Mouse (Mus musculus): ENCODE measurements around the gene Ugt1a9.

The Ugt1a9 gene

DNA sequence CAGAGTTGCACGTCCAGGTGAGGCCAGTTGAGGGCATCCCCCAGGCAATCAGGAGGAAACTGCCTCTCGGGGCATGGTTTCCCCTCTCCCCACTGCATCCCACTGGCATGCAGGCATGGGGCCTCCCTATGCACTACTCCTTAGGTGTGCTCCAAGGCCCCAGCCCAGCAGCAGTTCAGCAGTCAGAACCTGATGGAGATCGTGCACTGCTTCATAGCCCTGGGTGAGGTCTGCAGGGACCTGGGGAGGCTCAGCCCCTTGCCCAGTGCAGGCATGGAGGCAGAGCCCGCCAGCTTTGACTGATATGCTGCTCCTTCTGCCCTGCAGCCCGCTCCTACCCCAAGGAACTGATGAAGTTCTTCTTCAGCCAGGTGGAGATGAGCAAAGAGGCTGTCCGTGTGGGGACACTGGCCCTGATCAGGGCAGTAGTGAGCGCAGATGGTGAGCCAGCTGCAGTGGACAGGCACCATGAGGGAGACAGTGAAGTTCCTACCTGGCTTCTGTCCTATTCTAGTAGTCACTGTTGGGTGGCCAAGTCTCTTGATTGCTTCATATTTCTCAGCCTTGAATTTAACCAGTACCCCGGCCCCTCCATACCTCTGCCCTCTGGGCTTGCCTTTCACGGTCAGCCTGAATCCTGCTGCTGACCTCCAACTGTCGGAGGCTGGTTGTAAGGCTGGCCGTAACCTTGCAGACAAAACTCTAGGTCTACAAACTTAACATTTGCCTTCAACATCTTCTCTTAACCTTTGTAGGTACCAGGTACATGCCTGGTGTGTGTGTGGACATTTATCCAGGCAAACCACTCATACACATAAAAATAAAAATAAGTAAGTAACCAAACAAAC is 164.7 kb downstream of the Ugt1a9 start:
- DNase-seq (ENCODE audit: low spot score in 2 of 2): no peak

DNA sequence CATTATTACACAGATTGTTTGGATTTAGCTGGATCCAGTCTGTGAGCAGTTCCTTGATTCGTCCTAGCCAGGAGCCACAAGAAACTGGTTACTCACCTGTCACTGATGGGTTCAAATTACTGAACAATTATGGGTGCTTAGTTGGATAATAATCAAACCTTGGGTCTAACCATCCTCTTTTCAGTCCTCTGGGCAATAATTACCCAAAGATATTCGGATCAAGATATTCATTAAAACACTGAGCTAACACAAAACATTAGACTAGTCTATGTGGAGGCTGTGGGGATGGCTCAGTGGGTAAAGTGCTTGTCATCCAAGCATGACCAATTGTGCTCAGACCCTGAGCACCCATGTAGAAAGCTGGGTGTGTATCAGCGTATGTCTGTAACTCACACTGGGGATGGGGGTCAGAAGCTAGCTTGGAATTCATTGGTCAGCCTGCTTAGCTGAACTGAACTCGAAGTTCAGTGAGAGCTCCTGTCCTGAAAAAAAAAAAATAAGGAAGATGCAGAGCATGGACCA is 165.4 kb downstream of the Ugt1a9 start:
- no peak for DNase-seq (ENCODE audit: low spot score in 2 of 2)

DNA sequence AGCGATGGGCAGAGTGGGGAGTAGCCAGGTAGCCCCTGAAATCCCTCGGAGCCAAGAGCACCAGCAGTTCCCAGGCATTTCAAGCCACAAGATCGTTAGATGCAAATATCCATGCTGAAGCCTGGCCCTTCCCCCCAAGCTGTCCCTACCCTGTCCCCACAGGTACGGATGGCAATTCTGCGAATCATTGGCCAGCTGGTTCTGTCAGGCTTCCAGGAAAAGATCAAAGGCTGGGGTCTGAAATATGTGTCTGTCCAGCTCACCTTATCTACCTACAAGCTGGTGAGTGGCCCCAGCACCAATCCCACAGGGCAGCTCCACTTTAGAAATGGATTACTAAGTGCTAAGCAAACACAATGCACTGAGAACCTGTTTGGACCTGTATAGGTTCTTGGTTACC is 166.7 kb downstream of the Ugt1a9 start:
- DNase-seq (ENCODE audit: low spot score in 2 of 2): no peak

DNA sequence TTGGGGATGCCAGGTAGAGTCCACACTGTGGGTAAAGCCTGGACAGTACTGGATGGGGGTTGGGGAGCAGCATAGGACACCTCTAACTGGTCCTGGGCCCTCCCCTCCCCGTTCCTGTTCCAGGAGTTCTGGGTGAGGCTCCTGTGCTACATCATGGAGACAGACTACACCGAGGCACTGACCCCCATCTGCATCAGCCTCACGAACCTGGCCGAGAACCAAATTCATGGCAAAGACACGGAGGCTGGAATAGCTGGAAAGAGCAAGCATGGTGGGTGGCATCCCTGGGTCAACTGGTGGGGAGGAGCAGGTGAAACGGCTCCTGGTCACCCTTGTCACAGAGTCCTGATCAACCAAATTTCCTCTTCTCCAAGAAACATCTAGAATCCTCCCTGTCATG is 168.2 kb downstream of the Ugt1a9 start:
- no peak for DNase-seq (ENCODE audit: low spot score in 2 of 2)

DNA sequence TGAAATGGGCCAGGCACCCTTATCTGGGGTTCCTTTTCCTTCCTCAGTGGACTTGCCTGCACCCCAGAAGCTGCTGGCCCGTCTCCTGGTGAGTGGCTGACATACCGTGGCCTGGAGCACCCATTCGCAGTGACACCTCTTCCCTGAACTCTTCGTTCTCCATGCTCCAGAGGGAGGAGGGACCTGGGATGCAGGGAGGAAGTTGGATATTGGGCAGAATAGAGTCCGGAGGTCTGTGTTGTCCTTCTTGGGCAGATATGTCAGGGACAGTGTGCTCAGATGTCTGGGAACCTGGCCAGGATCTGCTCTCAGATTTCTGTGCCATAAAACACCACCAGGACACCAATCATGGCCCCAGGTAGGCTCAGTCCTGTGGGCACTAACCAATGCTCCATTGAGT is 169.5 kb downstream of the Ugt1a9 start:
- DNase-seq (ENCODE audit: low spot score in 2 of 2): no peak

DNA sequence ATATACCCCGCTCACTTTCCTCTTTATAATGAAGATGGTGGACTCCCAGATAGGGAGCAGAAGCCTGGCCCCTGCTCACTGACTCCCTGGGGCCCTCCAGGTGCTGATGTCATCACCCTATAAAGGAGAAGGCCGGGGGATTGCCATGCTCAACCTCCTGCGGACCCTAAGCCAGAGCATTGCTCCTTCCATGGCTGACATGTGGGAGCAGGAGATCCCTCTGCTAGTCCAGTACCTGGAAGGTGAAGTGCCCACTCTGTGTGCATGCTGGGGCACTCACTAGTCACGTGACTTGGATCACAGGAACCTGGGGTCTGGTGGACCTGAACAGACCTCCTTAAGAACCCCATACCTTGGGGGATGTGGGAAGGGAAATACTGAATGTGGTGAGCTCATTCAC is 170.0 kb downstream of the Ugt1a9 start:
- no peak for DNase-seq (ENCODE audit: low spot score in 2 of 2)

DNA sequence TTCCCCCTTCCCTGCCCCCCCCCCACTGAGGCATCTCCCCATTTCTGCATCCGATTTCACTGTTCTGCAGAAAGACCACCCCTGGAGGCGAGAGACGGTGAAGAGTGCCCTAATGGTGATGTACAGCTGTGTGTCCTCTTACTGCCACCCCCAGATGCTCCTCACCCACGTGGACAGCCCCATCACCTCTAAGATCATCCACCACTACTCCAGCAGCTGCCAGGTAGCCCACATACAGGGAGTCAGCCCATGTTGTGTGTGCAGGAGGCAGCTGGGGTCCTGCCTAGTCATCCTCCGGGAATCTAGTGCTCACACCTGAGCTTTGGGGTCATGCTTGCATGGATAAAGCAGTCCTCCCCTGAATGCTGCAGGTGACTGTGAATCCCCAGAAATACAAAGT is 173.3 kb downstream of the Ugt1a9 start:
- no peak for DNase-seq (ENCODE audit: low spot score in 2 of 2)

DNA sequence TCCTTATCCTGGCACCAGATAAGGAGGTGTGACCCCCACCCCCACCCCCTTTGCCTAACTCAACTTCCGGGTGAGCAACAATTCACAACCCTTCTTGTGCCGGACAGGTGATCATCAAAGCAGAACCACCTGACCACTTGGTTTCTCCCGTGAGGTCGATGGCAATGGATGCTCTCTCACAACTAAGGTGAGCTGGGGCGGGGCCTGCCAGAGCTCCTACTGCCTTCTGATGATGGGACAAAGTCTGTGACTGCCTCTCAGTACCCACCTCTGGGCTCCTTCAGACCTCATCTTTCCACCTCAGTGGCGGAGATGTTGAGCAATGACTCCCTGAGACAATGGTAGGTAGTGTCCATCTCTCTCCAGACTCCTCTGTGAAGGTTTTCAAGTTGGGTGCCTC is 175.3 kb downstream of the Ugt1a9 start:
- no peak for DNase-seq (ENCODE audit: low spot score in 2 of 2)

DNA sequence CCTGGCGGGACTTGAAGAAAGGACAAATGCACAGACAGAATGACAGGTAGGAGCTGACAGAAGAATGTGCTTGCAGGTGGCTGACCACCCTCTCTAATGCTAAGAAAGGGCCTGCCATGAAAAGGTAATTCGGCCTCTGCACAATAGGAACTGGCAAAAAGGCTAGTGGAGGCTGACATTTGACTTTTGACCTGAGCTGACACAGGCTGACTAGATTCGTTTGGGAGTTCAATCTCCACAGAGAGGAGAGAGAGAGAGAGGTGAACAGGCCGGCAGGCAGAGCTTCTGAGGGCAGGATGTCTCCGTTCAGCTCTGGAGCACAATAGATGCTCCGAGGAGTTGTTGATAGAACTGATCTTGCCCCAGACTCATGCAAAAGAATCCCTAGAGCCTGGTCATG is 175.8 kb downstream of the Ugt1a9 start:
- no peak for DNase-seq (ENCODE audit: low spot score in 2 of 2)

DNA sequence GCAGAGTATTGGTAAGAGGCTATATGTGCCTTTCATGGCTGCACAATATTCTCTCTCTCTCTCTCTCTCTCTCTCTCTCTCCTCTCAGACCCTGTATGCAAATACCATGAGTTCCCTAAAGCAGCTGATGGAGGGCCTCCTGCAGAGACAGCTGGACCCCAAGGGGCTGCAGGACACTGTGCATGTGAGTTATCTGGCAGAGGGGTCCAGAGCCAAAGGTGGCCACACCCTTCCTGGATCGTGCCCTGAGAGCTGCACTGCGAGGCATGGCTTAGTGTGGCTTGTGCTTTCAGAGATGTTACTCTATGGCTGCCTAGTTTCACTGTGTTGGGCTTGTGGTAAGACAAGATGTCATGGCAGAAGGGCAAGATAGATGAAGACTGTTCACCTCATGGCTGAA is 177.1 kb downstream of the Ugt1a9 start:
- DNase-seq (ENCODE audit: low spot score in 2 of 2): no peak

DNA sequence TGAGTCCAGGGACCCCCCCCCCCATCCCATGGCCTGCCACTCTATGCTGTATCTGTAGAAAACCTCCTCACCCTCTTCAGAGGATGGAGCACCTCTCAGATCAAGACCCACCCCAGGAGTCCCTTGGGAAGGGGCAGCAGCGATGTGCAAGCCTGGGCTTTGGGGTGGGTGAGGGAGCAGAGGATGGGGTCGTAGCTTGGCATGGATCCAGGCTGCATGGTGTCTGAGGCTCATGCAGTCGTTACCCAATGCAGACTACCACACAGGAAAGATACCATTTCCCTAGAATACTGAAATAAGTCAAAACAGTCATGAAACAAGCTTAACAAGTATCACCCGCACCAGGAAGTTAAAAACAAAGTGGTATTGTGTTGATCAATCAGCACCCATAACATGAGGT is 178.1 kb downstream of the Ugt1a9 start:
- DNase-seq (ENCODE audit: low spot score in 2 of 2): no peak

DNA sequence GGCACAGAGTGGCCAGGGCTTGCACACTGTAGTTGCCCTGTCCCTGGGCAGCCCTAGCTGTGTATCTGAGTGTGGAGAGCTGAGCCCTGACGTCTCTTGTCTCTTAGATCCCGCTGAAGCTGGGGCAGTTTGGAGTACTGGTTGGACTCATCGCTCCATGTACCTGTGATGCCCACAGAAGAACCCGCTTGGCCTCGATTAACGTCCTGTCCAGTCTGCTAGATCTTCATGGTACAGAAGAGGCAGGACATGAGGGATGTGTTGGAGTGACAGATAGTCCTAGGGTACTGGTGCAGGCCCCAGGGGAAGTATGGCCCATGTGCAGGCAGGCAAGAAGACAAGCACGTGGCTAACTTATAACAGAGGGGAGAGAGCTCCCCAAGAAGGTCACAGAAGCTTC is 179.0 kb downstream of the Ugt1a9 start:
- no peak for DNase-seq (ENCODE audit: low spot score in 2 of 2)

DNA sequence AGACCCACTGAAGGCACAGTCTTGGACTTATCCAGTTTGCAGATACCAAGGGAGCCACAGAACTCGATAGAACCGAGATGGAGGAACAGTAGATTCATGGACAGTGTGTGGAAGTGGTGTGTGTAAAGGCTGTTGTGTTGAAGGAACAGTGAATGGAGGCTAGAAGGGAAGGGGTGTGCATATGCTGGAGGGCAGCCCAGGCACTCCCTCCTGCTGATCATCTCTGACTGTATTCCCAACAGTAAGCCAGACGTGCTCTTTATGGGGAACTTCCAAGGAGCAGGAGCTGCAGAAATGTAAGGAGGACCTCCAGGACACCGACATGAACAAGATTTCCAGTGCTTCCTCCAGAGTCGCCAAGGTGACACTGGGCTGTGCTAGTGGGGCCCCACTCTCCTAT is 179.4 kb downstream of the Ugt1a9 start:
- no peak for DNase-seq (ENCODE audit: low spot score in 2 of 2)

DNA sequence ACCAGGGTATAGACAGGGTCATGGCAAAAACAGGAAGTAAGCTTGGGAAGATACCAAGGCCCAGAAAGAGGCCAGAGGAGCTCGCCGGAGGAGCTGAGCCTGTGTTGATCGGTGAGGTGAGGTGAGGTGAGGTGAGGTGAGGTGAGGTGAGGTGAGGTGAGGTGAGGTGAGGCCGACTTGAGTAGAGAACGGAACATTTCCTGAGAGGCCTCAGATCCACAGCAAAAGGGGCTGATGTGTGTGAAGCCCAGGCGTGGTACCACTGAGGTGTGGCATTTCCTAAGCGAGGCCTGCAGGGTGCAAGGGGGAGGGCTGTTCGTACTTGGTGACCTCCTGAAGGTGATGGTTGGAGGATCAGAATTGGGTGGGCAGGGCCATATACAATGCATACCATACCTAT is 182.5 kb downstream of the Ugt1a9 start:
- DNase-seq (ENCODE audit: low spot score in 2 of 2): no peak

DNA sequence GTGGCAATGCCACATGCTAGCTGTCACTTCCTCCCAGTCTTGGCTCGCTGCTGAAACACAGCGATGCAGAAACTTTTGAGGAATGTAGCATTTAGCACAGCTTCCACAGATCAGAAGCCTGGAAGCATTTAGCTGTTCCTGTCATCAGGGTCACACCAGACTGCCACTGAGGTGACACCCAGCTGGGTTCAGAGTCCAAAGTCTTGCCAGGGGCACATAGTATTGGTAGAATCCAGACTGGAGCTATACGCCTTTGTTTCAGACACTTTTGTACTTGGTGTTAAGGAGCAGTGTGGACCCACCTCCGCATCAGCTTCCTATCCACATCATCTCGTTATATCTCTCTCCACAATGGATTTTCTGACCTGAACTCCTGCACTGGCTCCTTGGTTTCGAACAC is 182.9 kb downstream of the Ugt1a9 start:
- no peak for DNase-seq (ENCODE audit: low spot score in 2 of 2)

DNA sequence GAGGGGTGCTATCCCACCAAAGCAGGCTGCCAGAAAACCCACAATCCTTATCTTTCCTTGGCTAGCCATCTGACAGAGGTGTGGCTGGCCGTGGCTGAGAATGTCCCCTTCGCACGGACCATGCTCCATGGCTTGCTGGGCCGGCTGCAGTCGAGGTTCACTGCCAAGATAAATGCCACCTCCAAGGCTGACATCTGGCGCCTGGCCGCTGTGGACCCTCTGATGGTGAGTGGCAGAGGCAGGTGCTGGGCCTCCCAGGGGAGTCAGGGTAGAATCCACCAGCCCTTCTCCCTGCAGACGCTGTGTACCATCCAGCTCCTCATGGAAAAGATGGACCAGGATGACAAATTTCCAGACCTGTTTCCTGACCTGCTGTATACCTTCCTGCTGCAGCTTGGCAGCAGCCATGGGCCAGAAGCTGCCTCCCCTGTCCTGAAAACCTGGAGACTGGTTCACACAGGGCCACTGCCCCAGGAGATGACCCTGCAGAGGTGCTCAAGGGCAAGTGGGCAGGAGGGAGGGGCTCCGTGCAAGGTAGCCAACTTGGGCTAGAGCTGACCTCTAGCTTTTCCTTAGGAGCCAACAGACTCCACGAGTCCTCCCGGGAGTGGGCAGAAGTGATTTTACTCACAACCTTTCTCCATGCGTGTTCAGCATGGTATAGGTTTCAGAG is 184.3 kb downstream of the Ugt1a9 start:
- DNase-seq (ENCODE audit: low spot score in 2 of 2): no peak

DNA sequence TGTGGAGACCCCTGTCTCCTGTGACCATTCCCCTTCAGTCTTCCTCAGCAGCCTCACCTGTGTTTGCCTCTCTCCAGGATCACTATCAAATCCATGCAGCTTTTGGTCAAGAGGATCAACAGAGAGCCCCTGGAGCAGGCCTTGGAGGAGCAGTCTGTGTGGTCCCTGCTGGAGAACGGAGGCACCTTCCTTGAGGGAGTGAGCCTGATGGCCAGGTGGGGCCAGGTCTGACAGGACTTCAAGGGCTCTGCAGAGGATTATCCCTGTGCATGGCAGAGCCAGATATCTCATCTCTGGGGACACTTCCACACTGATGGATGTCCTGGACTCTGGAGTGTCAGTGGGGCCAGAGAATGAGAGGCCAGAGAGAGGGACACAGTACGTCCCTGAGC is 184.9 kb downstream of the Ugt1a9 start:
- no peak for DNase-seq (ENCODE audit: low spot score in 2 of 2)

DNA sequence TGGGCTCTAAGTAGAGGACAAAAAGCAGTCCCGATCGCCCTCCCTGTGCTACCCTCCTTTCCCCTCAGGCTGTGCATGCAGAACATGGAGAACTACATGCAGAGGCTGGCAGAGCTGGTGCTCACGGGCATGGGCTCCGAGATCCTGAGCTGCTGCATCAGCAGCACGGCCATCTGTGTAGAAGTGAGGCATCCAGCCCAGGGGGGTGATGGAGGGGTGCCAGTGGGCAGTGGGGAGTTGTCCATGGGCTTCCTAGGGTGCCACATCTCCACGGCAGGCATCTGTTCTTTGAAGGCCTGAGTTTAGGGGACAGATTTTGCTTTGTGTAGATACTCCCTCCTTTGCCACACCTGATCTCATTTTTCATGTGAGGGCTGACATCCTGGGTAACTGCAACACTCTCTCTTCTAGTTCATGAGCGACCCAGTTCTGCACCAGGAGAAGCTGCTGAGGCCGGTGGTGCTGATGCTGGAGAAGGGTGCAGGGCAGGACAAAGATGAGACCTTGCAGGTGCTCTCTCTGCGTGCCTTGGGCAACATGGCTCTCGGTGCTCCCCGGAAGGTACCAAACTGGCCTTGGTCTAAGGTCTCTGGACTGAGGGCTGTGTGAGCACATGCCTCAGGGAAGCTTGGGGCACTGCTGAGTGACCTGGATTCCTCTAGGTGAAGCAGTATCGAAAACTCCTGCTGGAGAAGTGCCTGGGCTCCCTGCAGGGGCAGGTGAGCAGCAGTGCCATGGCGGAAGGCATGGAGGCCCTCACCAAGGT is 185.6 kb downstream of the Ugt1a9 start:
- no peak for DNase-seq (ENCODE audit: low spot score in 2 of 2)

DNA sequence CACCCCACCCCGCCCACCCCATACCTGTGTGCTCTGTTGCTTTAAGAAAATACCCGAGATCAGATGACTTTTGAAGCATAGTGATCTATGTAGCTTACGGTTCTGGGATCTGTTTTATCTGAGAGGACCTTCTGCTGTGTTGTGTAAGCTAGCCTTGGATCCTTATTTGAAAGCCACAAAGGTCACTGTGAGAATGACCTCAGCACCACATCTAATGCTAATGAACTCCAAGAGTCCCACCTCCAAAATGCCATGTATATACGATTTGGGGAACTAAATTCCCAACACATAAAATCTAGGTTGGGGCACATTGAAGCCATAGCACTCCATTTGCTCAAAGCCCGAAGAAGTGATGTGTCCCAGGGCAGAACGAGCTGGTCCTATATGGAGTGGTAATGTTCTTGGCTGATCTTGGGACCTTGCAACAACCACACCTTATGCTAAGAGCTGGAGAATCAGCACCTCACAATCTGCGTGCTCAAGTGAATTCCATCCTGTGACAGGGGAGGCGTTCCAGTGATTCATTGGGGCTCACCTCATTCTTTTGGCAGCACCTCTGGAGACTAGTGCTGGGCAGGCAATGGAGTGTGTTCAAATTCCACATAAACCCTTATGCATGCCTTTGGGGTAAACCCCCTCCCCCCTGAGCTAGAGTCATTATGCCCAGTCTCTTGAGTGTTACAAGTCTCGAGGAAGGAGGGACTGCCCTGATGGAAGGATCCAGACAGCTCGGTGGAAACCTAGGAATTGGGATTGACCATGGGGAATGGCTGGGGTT is 186.5 kb downstream of the Ugt1a9 start:
- DNase-seq (ENCODE audit: low spot score in 2 of 2): no peak

DNA sequence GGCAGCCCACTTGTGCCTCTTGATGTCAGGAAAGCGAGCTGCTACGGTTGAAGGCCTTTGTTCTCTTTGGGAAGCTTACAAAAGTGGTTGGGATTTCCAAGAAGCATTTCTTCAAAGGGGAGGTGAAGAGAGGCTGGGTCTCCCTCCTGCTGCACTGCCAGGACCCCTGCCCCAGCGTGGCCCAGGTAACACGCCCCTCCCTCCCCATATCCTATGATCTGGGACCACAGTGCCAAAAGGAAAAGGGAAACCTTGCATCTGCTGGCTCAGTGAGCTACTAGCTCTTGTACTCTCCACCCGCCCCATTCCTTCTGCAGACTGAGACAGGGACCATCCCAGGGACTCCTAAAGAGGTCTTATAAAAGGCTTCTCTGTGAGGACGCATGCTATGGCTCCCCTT is 187.1 kb downstream of the Ugt1a9 start:
- peak in 1 of 2 experiments; percentile 32 for DNase-seq (ENCODE audit: low spot score in 2 of 2)

DNA sequence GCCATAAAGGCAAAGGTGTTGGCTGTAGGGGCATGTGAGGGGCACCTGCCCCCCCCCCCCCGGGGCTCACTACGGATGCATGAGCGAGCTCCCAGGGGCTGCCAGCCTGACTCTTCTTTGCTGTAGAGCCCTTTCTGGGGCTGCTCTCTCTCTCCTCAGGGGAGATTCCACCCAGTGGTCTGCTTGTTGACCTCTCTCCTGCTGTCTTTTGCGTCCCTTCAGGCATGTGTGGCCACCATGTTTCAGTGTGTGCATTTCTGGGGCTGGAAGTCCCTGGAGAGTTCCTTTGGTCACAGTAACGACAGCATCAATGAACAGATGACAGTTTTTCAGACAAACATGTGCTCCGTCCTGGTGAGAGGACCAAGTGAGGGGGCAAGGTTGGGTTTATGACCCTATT is 187.8 kb downstream of the Ugt1a9 start:
- DNase-seq (ENCODE audit: low spot score in 2 of 2): no peak
